Mouse (Mus musculus) yolk sac, embryonic 10.5 days (tissue): Measurements from ENCODE around the gene Tmem107.
A peak's percentile ranks its signal among the peaks of the same experiment; 100 is the strongest.
"Not testable (repeated sequence)": the region's sequence is repeated elsewhere in the genome, so short reads cannot be mapped to it uniquely, and the experiment has no call there.

Source experiments
- DNase-seq: peaks from one replicate; pipeline ENCODE4 v3.0.0-alpha.2; 2017; ENCODE audit warnings: low spot score

The Tmem107 gene

DNA sequence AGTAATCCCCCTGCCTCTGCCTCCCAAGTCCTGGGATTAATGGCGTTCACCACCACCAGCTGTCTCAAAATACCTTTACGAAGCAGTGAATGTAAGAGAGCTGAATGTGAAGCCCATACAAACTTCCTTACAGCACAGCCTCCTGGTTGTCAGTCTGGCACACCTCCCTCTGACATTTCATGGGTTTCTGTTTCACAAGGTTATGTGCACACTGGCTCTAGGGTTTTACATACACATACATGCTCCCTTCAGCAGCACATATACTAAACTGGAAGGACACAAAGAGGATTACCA is 4.1 kb downstream of the Tmem107 start:
- DNase-seq: no peak

DNA sequence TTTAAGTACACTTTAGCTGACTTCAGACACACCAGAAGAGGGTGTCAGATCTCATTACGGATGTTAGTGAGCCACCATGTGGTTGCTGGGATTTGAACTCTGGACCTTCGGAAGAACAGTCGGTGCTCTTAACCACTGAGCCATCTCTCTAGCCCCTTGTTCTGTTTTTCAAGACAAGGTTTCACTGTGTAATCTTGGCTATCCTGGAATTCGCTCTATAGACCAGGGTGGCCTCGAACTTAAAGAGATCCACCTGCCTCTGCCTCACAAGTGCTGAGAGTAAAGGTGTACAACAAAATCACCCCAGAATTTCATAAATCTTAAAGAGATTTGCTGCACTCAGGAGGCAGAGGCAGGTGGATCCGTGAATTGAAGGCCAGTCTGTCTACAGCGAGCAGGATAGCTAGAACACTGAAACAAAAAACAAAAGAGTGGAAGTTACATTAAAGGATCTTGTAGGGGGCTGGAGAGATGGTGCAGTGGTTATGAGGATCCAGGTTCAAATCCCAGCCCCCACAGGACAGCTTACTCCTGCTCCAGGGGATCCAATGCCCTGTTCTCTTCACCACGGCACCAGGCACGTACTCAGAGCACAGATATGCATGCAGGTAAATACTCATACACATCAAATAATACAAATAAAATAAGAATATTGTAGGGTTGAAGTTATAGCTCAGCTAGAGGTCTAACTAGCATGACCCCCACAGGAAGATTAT is 5.3 kb downstream of the Tmem107 start:
- peak; percentile 77 for DNase-seq

DNA sequence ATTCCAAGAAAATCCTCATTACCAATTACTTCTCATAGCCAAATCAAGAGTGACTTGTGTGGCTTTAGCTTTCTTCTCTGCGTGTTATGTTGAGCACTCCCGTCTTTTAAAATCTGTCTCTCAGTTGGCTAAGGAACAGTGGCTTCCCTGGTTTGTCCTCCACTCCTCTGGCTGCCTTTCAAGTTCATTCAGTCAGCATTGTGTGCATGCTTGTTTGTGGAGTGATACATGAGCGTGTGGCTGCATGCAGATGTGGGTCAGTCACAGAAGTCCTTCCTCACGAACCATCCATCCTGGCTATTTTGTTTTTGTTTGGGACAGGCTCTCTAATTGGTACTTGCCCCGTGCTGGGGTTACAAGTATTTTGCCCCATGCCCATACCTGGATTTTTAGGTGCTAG is 6.0 kb downstream of the Tmem107 start:
- no peak for DNase-seq

DNA sequence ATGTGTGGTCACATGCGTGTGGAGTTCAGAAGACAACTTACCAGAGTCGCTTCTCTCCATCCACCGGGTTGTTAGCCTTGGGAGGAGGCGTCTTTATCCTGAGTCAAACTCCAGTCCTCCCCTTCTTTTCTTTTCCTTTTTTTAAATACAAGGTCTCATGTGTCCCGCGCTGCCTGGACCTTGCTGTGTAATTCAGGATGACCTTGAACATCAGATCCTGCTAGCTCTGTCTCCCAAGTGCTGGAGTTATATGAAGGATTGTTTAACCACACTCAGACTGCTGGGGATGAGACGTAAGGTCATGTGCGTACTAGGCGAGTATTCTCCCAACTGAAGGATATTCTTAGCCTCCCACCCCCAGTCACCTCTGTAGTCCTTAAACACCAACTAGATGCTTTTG is 6.7 kb downstream of the Tmem107 start:
- DNase-seq: no peak

DNA sequence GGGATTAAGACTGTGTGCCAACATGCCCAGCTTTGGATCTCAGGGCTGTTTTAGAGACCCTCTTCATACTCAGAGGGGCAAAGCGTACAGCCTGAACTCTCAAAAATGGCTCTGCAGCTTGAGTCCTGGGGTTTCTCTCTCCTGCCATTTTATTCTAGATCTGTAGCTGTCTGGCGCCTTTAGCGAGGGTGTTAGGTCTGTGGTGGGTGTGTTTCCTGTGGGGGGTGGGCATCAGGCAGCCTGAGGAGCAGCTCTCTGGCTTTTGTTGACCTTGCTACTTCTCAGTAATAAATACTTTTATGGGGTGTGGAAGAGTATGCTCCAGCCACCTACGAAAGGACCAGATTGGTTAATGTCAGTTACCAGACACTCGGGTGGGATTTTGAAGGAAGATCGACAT is 7.4 kb downstream of the Tmem107 start:
- DNase-seq: no peak

DNA sequence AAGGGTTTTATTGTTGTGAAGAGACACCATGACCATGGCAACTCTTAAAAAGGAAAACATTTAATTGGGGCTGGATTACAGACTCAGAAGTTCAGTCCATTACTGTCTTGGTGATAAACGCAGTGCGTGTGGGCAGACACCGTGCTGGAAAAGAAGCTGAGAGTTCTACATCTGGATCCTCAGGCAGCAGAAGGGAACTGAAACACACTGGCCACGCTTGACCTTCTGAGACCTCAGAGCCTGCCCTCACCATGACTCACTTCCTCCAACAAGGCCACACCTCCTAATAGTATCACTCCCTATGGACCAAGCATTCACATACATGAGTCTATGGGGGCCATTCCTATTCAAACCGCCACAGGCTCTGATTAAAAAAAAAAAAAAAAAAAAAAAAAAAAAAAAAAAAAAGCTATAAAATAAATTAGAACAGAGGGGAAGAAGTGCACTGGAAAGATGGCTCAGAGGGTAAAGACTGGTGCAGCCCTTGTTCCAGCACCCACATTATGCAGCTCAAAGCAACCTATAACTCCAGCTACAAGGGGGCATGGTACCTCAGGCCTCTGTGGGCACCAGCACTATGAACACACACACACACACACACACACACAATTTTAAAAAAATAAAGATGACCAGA is 8.3 kb downstream of the Tmem107 start:
- DNase-seq: no peak

DNA sequence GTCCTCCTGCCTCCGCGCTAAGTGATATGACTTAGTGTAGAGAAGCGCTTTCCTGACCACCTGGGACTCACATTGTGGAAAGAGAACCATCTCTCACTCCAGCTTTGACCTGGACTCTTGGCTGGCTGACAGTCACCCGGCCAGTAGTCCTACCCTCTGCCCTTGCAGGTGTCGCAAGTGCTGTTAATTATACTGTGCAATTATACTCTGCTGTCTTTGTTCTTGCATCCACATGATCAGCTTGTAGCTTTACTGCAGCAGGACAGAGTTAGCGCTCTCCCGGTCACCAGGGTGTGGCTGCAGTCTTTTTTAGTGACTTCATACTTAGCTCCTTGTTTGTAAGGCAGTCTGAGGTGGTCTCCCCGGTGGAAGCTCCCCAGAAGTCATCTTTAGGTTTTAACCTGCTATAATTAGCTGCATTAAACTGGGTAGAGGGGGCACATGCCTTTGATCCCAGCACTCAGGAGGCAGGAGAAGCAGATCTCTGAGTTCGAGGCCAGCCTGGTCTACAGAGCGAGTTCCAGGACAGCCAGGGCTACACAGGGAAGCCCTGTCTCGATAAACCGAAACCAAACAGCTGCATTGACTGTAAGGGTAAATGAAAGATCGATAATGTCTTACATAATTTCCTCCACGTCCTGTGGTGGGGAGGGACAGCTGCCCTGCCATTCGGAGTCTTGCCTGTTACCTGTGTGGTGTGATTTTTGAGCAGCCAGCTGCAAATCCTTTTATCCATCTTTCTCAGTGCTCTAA is 9.7 kb downstream of the Tmem107 start:
- DNase-seq: no peak

DNA sequence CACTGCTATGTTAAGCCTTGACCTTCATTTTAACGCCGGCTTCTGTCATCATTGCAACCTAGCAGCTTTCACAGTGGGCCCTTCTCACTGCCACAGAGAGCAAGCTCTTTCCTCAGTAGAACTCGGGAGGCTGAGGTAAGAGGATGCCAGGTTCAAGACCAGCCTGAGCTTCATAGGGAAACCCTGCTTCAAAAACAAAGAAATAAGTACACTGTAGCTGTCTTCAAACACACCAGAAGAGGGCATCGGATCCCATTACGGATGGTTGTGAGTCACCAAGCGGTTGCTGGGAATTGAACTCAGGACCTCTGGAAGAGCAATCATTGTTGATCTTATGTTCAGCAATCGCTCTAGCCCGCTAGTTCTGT is 10.2 kb downstream of the Tmem107 start:
- DNase-seq: no peak

DNA sequence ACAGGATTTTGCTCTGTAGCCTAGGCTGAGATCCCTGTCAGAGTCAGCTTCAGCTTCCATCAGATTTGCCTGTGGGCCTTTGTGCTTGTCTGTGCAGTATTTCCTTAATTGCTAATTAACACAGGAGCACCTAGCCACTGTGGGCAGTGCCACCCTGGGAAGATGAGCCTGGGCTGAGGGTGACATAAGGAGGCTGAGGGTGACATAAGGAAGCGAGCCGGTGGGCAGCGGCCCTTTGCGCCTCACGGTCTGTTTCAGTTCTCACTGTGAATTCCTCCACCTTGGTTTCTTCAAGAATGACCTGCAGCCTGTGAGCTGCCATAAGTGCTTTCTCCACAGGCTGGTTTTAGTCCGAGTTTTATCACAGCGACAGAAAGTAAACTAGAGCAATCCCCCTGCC is 11.0 kb downstream of the Tmem107 start:
- no peak for DNase-seq

DNA sequence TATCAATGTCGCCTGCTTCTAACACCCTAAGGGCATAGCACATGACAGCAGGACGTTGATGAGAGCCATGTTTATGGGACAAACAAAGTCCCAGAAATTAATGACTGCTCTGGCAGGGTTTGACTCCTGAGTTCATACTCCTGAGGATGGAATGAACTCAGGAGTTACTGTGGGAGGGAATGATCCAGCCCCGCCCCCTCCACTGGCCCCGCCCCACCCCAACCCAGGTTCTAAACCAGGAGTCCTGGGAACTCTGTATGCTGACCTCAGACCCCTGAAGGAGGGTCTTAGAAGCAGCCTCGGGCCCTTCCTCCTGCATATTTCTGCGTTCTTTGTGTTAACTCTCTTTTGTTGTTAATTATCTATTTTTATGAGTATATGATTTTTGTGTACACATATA is 15.0 kb downstream of the Tmem107 start:
- DNase-seq: no peak

DNA sequence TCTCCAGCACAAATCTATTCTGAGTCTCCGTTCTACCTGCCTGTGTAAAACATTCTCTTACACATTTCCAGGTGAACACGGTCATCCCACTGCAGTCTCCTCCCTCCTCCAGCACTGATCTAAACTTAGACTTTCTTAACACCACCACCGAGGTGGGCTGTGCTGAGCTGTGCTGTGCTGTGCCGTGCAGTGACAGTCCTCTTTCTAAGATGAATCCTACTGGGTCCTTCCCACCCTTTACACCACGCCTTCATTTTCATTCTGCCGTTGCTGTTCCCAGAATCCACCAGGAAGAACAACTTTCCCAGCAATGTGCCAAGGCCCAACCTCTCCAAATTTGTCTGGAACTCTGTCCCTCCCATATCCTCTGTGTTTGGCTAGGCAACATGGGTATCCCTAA is 15.8 kb downstream of the Tmem107 start:
- DNase-seq: no peak

DNA sequence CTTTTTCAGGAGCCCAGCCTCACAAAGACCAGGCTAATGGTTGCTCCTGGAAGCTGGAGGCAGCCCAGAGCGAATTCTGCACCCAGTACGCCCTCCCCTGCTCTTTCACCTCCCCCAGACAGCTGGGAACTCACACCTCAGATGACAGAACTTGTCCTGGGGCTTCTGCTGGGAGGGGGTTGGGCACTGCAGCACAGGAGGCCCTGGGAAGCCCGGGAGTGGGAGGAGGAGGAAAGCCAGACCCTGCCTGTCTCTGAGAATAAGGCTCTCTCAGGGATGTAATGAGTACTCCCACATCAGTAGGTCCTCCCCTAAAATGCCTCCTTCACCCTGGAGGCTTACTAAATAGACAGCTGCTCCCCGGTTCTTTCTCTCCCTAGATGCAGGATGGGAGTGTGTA is 16.5 kb downstream of the Tmem107 start:
- DNase-seq: no peak

DNA sequence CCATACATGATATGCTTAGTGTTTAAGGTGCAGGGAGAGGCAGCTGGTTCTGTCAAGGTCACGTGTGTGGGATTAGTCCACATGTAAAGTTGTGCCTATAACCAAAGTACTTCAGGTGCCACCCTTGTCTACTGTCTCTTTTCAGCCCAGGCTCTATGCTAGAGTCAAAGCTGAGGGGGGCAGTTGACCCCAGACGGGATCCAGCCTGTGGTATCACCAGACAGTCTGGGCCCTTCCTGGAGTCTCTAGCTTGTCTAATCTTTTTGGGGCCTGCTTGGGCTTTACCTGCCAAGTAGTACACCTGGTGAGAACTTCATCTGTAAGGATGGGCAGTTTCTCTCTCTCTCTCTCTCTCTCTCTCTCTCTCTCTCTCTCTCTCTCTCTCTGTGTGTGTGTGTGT is 17.0 kb downstream of the Tmem107 start:
- no peak for DNase-seq

DNA sequence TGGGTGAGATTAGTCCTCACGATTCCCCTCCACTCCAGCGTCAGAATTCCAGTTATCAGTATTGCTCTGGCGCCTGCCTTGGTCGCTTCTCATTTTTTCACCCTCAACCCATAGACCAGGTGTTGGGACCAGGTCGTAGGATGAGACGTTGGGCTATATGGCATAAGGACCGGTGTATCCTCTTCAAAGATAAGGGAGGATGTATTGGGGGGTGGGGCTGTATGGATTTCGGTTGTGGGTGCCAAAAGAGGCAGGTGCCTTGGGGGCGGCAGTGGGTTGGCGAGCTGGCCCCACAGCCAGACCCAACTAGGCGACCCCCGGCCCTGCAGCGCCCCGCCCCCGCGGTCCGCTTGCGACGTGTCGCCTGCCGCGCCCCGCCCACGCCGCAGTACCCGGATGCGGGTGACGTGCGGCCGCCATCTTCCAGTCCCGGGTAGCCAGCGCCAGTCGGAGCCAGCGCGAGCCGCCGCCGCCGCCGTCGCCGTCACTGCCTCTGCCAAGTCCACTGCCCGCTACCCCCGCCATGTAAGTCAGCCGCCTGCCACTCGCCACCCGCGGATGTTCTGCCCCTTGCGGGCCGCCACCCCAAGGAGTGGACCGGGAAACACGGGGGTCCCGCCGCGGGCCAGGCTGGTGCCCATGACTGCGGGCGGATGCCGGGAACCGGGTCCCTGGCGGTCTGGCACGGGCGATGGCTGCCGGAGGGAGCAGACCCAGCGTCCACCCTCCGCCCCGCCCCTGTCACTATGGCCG is 17.7 kb downstream of the Tmem107 start, which contains the start of gene Vamp2:
Vamp2 (plus strand) TSS at position 388 of the 753 bp plus-strand sequence.
- DNase-seq: peak; percentile 86

DNA sequence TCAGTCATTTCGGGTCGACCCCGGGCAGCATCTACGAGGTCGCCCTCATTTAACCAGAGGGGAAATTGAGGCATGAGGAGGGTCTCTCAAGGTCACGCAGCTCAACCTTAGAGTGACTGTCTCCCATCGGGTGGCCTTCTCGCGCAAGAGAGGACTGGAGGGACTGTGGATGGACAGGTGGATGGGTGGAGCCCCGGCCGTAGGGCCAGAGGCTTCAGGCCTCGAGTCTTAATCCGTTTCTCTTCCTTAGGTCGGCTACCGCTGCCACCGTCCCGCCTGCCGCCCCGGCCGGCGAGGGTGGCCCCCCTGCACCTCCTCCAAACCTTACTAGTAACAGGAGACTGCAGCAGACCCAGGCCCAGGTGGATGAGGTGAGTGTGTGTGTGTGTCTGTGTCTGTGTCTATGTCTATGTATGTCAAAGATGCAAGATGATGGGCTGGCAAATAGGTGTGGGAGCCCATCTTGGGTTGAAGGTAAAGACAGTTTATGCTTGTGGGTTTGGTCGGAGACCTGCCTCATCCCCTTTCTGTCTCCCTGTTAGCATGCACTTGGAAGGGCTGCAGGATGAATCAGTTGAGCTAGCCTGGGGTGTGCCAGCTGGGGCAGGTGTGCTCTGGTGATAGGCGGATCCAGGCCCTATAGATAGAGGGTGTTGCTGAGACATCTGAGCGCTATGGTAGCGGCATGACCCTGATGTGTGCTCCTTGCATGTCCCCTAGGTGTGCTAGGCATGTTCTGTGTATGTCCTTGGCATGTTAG is 18.4 kb downstream of the Tmem107 start:
- DNase-seq: peak; percentile 45

DNA sequence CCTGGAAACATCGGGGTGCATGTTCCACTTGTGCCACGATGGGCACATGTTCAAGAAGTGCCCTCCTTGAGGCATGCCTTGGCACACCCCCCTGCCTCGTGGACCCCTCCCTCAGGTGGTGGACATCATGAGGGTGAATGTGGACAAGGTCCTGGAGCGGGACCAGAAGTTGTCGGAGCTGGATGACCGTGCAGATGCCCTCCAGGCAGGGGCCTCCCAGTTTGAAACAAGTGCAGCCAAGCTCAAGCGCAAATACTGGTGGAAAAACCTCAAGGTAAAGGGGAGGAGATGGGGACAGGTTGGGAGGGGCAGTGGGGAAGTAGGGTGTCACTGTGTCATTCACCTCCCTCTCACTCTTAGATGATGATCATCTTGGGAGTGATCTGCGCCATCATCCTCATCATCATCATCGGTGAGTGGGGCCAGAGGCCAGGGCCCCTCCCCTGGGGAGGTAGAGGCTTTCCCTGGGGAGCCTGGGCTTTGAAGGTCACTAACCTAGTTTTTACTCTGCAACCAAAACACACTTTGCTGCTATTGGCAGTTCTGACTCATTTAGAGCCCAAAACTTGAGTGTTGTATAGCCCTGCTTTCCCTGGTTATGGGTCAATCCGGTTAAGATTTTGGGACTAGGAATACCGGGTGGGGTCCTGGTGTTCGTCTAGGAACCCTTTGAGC is 19.1 kb downstream of the Tmem107 start:
- no peak for DNase-seq

DNA sequence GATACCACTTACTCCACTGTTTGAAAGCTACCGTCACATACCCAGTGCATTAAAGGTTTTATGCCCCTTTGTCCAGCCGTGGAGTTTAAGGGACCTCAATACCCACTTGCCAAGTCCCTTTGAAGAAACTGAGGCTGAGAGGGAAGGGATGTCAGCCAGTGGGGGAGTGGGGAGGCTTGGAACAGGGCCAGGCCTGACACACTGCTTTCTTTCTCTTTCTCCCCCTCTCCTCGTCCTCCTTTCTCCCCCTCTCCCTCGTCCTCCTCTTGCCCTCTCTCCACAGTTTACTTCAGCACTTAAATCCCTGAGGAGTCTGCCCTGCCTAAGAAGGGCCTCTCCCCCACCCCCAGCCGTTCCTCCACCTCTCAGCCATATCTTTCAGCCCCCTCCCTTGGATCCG is 19.8 kb downstream of the Tmem107 start:
- no peak for DNase-seq

DNA sequence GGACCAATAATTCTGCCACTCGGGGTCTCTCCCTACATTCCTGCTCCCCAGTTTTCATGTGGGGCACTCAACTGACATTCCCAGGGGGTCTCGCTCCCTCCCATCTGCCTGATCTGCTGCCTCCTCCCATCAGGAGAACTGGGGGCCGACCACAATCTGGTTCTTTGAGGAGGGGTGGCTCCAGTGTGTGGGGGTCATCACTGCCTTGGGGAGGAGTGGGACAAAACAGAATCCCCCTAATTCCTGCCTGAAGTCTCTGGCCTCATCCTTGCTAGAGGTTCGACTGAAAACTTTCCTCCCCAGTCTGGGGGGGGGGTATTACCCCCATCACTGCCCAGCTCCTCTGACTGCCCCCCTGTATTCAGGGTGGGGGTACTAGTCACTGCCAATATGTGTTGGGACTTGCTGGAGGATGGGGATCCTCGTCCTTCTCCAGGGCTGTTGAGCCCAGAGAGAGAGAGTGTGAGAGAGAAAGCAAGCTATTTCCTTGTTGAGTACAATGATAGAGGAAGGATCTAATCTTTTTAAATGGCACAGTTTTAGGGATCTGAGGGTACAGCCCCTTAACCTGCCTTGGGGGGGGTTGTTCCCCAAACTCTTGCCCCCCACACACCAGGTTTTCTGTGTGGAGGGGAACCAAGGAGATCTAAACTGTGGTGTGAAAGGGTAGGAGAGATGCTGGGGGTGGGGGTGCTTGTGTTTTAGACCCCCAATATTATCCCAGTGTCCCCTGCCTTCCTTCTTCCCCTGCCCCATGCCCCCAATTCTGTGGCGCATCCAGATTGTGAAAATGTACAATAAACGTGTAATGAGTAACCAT is 21.2 kb downstream of the Tmem107 start:
- DNase-seq: no peak

DNA sequence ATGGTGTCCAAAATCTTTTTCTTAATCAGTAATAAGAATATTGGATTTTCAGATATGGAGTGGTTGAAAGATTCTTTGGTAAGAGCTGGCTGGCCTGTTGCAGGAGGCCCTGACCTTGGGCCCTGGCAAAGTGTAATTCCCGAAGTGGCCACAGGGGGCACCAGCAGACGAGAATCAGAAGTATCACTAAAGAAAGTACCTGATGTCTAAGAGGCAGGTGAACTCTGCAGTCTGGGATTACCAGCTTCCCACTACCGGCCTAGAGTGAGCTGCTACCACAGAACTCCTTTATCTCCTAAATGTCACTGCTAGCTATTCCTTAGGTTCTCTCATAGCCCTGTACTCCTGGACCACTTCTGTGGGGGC is 21.8 kb downstream of the Tmem107 start:
- peak; percentile 79 for DNase-seq

DNA sequence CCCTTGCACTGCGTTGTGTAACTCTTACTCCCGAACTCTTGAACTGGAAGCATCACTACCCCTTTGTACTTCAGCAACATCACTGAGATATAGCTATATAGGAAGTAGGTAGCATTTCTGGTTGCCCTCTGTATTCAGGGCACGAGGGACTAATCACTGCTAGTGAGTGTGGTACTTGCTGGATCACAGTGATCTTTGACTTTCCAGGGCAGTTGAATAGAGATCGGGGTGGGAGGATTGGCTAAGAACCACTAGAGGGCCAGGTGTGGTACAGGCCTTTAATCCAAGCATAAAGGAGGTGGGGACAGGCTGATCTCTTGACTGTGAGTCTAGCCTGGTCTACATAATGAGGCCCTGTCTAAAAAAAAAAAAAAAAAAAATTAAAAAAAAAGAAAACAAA is 22.3 kb downstream of the Tmem107 start:
- DNase-seq: no peak

DNA sequence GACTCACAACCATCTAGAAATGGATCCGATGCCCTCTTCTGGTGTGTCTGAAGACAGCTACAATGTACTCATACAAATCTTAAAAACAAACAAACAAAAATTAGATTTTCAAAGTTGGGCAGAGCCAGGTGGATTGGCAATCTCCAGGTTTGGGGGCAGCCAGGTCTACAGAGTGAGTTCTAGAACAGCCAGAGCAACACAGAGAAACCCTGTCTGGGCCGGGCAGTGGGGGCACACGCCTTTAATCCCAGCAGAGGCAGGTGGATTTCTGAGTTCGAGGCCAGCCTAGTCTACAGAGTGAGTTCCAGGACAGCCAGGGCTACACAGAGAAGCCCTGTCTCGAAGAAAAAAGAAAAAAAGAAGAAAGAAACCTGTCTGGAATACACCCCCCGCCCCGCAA is 23.2 kb downstream of the Tmem107 start:
- not testable (repeated sequence) for DNase-seq
